Mouse (Mus musculus): ENCODE results near the gene Pbxip1.

- TF ChIP-seq EP300 (optimal IDR thresholded peaks at IDR 0.05) (no peak), CTCF (IDR thresholded peaks at IDR 0.05; ENCODE audit: low read depth) (no peak)
These were observed 11.9 kb upstream of the Pbxip1 start for GRCm38 (mm10) chr3:89424416-89425140.
